Mouse (Mus musculus): Measurements from ENCODE around the gene Lin9. TPM values are rescaled to one million over a fixed set of nuclear protein-coding genes. Genes with fewer than 3 reads are reported as not detected.

Lin9 gene
- 1.7 TPM for polyA plus RNA-seq (2014; fragmentation: Illumina TruSeq; extraction: RNeasy Lipid Tissue Mini Kit (QIAGEN cat#74804); ENCODE audit: low read depth, low replicate concordance)

GRCm38 (mm10) chr1:180641137-180641517, at the start of gene Lin9:
Lin9 (plus strand) TSS chr1:180641150.

GRCm38 (mm10) chr1:180696626-180697352, 55.8 kb downstream of the Lin9 start, which contains the start of gene Mixl1:
Mixl1 (minus strand) TSS chr1:180697034.

DNA sequence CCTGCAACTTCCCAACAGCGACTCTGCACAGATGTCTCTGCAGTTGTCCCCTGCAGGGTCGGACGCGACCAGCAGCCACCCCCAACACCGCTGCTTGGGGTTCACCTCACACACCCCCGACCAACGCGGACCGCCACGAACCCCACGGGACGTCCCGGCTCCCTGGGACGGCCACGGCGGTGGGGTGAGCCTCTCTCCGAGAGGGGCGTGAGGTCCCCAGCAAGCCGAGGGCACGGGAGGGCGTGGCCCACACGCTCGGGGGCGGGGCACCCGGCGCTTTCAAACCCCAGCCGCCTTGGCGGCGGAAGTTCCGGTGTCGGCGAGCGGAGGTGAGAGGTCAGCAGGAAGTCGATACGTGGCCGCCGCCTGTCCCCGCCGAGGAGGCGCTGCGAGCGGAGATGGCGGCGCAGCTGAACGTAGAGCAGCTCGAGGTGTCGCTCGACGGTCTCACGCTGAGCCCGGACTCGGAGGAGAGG, 84.8 kb downstream of the Lin9 start, which contains the start of gene Acbd3:
Acbd3 (plus strand) TSS at position 340 of the 476 bp plus-strand sequence.

Other genes with a start within 250 kb of the Lin9 start
- 6.1 TPM for gene Stum, start 157.6 kb upstream of the Lin9 start, polyA plus RNA-seq (2014; fragmentation: Illumina TruSeq; extraction: RNeasy Lipid Tissue Mini Kit (QIAGEN cat#74804); ENCODE audit: low read depth, low replicate concordance)
- 38.5 TPM for gene Parp1, start 72.2 kb upstream of the Lin9 start, polyA plus RNA-seq (2014; fragmentation: Illumina TruSeq; extraction: RNeasy Lipid Tissue Mini Kit (QIAGEN cat#74804); ENCODE audit: low read depth, low replicate concordance)
- gene Mixl1, start 55.9 kb downstream of the Lin9 start, polyA plus RNA-seq (2014; fragmentation: Illumina TruSeq; extraction: RNeasy Lipid Tissue Mini Kit (QIAGEN cat#74804); ENCODE audit: low read depth, low replicate concordance) = not detected
- gene Acbd3, start 84.9 kb downstream of the Lin9 start, polyA plus RNA-seq (2014; fragmentation: Illumina TruSeq; extraction: RNeasy Lipid Tissue Mini Kit (QIAGEN cat#74804); ENCODE audit: low read depth, low replicate concordance) = 22.1 TPM
- gene H3f3a, start 172.8 kb downstream of the Lin9 start, polyA plus RNA-seq (2014; fragmentation: Illumina TruSeq; extraction: RNeasy Lipid Tissue Mini Kit (QIAGEN cat#74804); ENCODE audit: low read depth, low replicate concordance) = 566 TPM
- 12.4 TPM for gene Sde2, start 210.0 kb downstream of the Lin9 start, polyA plus RNA-seq (2014; fragmentation: Illumina TruSeq; extraction: RNeasy Lipid Tissue Mini Kit (QIAGEN cat#74804); ENCODE audit: low read depth, low replicate concordance)